Mouse (Mus musculus) heart, adult 11 months (tissue): ENCODE measurements at regions not wholly inside any gene's neighbourhood (a gene's known extent, or its start where the extent isn't known, plus 50 kb on each side); places are given as distances from the start of the nearest gene placed in this dataset.

Experiments
- DNase-seq: peaks from one replicate; pipeline ENCODE4 v3.0.0; 2022

GRCm38 (mm10) chr5:47608318-47608717 lies 374.6 kb upstream of the Slit2 start:
- DNase-seq = peak; percentile 85
